ENCODE assay signal across 9 mouse cellular contexts in the genomic region with DNA sequence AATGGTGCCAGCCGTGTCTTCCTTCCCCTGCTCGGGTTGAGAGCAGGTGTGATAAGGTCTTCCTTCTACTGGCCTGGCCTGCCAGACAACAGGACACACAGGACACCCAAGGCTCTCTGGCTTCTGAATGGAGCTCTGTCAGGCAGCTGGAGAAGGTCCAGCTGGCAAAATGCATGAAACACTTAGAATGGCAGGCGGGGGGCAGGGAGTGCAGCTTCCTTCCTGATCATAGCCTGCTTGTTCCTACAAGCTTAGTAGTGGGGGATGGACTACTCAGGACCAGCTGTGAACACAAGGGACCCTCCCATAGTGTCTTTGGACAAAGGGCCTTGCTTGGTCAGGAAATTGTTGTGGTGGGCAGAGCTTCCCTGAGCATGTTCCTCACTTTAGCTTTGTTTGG. TPM values are rescaled to one million over a fixed set of nuclear protein-coding genes. Genes with fewer than 3 reads are reported as not detected.
A peak's percentile ranks its signal among the peaks of the same experiment; 100 is the strongest.
DNase-seq lines count a peak whose midpoint lies in the region; ATAC-seq lines count a peak whose summit lies in the region.
"Had no signal": no experiment of that assay in that cellular context is flagged by ENCODE, and none has a peak within 500 bp of the region (broad histone marks: within the 10 kb centered on the region; RNA-seq: fewer than 3 reads in every experiment).

No protein-coding gene starts in this region.

- no peak overlapping the region for H3K4me3 ChIP-seq in kidney, embryonic 14.5 days (ENCODE audit: low read length)
- H3K4me3 ChIP-seq in kidney, embryonic 15.5 days (replicated peaks), result no peak overlapping the region
- H3K4me3 ChIP-seq in intestine, embryonic 15.5 days (replicated peaks), result no peak overlapping the region
- H3K4me3 ChIP-seq: limb, embryonic 15.5 days had no signal

- intact Hi-C loops in left cerebral cortex, postnatal 25 days (cut with DNase I), result no loop called here

- 77% methylated on average over 3 of the region's 3 CpGs for WGBS in kidney, embryonic 14.5 days
- WGBS in kidney, embryonic 15.5 days, result 60% methylated on average over 3 of the region's 3 CpGs
- WGBS in intestine, embryonic 15.5 days, result 73% methylated on average over 3 of the region's 3 CpGs

- peaks cover 54% of the 10 kb centered on the region for H3K36me3 ChIP-seq in kidney, embryonic 14.5 days (ENCODE audit: control insufficient read depth, insufficient read depth, low read length)
- peaks cover 93% of the 10 kb centered on the region for H3K36me3 ChIP-seq in kidney, embryonic 15.5 days
- peaks cover 28% of the 10 kb centered on the region for H3K36me3 ChIP-seq in intestine, embryonic 15.5 days

- no peaks in the 10 kb centered on the region for H3K4me1 ChIP-seq in kidney, embryonic 14.5 days (ENCODE audit: control insufficient read depth, insufficient read depth, low read length)
- H3K4me1 ChIP-seq in kidney, embryonic 15.5 days, result no peaks in the 10 kb centered on the region
- H3K4me1 ChIP-seq in intestine, embryonic 15.5 days (replicated peaks), result no peaks in the 10 kb centered on the region

- DNase-seq in adrenal gland, postnatal 36 days, result peak; percentile 42 to 58
- DNase-seq in frontal cortex, postnatal 14 days (ENCODE audit: low spot score in 2 of 2), result peak; percentile 32 to 52
- peak; percentile 27 to 44 for DNase-seq in left cerebral cortex, postnatal 25 days (ENCODE audit: low spot score in 2 of 2)
- DNase-seq in retina, embryonic 14.5 days (ENCODE audit: low spot score), result no peak
- DNase-seq in thymus, postnatal 4 days, result no peak

- H3K9me3 ChIP-seq in kidney, embryonic 14.5 days (ENCODE audit: control insufficient read depth, low read length), result no peaks in the 10 kb centered on the region
- H3K9me3 ChIP-seq in kidney, embryonic 15.5 days (replicated peaks), result no peaks in the 10 kb centered on the region
- H3K9me3 ChIP-seq in intestine, embryonic 15.5 days, result no peaks in the 10 kb centered on the region
- H3K9me3 ChIP-seq: limb, embryonic 15.5 days had no signal

- no peak overlapping the region for H3K27ac ChIP-seq in kidney, embryonic 14.5 days (ENCODE audit: low read depth, low read length)
- no peak overlapping the region for H3K27ac ChIP-seq in kidney, embryonic 15.5 days
- no peak overlapping the region for H3K27ac ChIP-seq in intestine, embryonic 15.5 days
- H3K27ac ChIP-seq: limb, embryonic 15.5 days had no signal

- H3K27me3 ChIP-seq in kidney, embryonic 14.5 days (ENCODE audit: control insufficient read depth, insufficient read depth, low read length), result no peaks in the 10 kb centered on the region
- no peaks in the 10 kb centered on the region for H3K27me3 ChIP-seq in kidney, embryonic 15.5 days
- no peaks in the 10 kb centered on the region for H3K27me3 ChIP-seq in intestine, embryonic 15.5 days (replicated peaks)
- H3K27me3 ChIP-seq: limb, embryonic 15.5 days had no signal

- no peak overlapping the region for H3K9ac ChIP-seq in kidney, embryonic 14.5 days (ENCODE audit: low read depth, low read length)
- no peak overlapping the region for H3K9ac ChIP-seq in kidney, embryonic 15.5 days
- H3K9ac ChIP-seq in intestine, embryonic 15.5 days, result no peak overlapping the region
- H3K9ac ChIP-seq: limb, embryonic 15.5 days had no signal

- H3K4me2 ChIP-seq in kidney, embryonic 14.5 days (replicated peaks; ENCODE audit: low read depth, low read length), result no peak overlapping the region
- no peak overlapping the region for H3K4me2 ChIP-seq in kidney, embryonic 15.5 days
- no peak overlapping the region for H3K4me2 ChIP-seq in intestine, embryonic 15.5 days (replicated peaks)
- H3K4me2 ChIP-seq: limb, embryonic 15.5 days had no signal

- 0 out of 2 replicates have a peak, but pooled peaks have one; percentile 24 for ATAC-seq in kidney, embryonic 14.5 days (ENCODE audit: low FRiP score, low TSS enrichment)
- ATAC-seq in kidney, embryonic 15.5 days (replicated peaks; ENCODE audit: low FRiP score), result no peak
- no peak for ATAC-seq in intestine, embryonic 15.5 days

RNA-seq across cellular contexts. Expression of a gene that starts 9.6 kb away (rescaled TPM):
- polyA plus RNA-seq in kidney, embryonic 14.5 days (2014; fragmentation: Nextera tagmentation; extraction: Ambion mirVana), result 10.3 and 15.5 TPM in 2 replicates
- 17.3 and 18.7 TPM in 2 replicates for polyA plus RNA-seq in kidney, embryonic 15.5 days (2015; fragmentation: Nextera tagmentation; extraction: Ambion mirVana)
- total RNA-seq in adrenal gland, postnatal 36 days (2021), result 10 to 100 TPM; 20.1 to 20.7 TPM
- total RNA-seq in left cerebral cortex, postnatal 25 days (2021), result 100 to 1,000 TPM; 133 to 136 TPM
- 12.2 and 13.7 TPM in 2 replicates for polyA plus RNA-seq in intestine, embryonic 15.5 days (2015; fragmentation: Nextera tagmentation; extraction: Ambion mirVana)

RNA-seq across cellular contexts. Expression of a gene that starts 9.6 kb away (rescaled TPM):
- polyA plus RNA-seq in kidney, embryonic 14.5 days (2014; fragmentation: Nextera tagmentation; extraction: Ambion mirVana), result 41.4 and 50.5 TPM in 2 replicates
- polyA plus RNA-seq in kidney, embryonic 15.5 days (2015; fragmentation: Nextera tagmentation; extraction: Ambion mirVana), result 47.7 and 52.1 TPM in 2 replicates
- total RNA-seq in adrenal gland, postnatal 36 days (2021), result 10 to 100 TPM; 25.1 to 28.1 TPM
- 10 to 100 TPM; 60.5 to 65.5 TPM for total RNA-seq in left cerebral cortex, postnatal 25 days (2021)
- 46.6 and 54.0 TPM in 2 replicates for polyA plus RNA-seq in intestine, embryonic 15.5 days (2015; fragmentation: Nextera tagmentation; extraction: Ambion mirVana)

RNA-seq across cellular contexts. Expression of a gene that starts 31.9 kb away (rescaled TPM):
- 73.1 and 74.6 TPM in 2 replicates for polyA plus RNA-seq in kidney, embryonic 14.5 days (2014; fragmentation: Nextera tagmentation; extraction: Ambion mirVana)
- 72.5 and 78.0 TPM in 2 replicates for polyA plus RNA-seq in kidney, embryonic 15.5 days (2015; fragmentation: Nextera tagmentation; extraction: Ambion mirVana)
- total RNA-seq in adrenal gland, postnatal 36 days (2021), result 10 to 100 TPM; 30.1 to 34.7 TPM
- 10 to 100 TPM; 38.1 to 38.5 TPM for total RNA-seq in left cerebral cortex, postnatal 25 days (2021)
- polyA plus RNA-seq in intestine, embryonic 15.5 days (2015; fragmentation: Nextera tagmentation; extraction: Ambion mirVana), result 61.3 and 64.1 TPM in 2 replicates

RNA-seq across cellular contexts. Expression of a gene that starts 32.0 kb away (rescaled TPM):
- 11.1 and 18.8 TPM in 2 replicates for polyA plus RNA-seq in kidney, embryonic 14.5 days (2014; fragmentation: Nextera tagmentation; extraction: Ambion mirVana)
- 13.0 and 15.2 TPM in 2 replicates for polyA plus RNA-seq in kidney, embryonic 15.5 days (2015; fragmentation: Nextera tagmentation; extraction: Ambion mirVana)
- 10 to 100 TPM in 1 of 2 experiments, 1 to 10 TPM in 1; 9.7 to 21.8 TPM for total RNA-seq in adrenal gland, postnatal 36 days (2021)
- total RNA-seq in left cerebral cortex, postnatal 25 days (2021), result 10 to 100 TPM; 25.5 to 31.8 TPM
- polyA plus RNA-seq in intestine, embryonic 15.5 days (2015; fragmentation: Nextera tagmentation; extraction: Ambion mirVana), result 20.3 and 20.6 TPM in 2 replicates

RNA-seq across cellular contexts. Expression of a gene that starts 38.0 kb away (rescaled TPM):
- polyA plus RNA-seq in kidney, embryonic 14.5 days (2014; fragmentation: Nextera tagmentation; extraction: Ambion mirVana), result 0.14 and 0.38 TPM in 2 replicates
- polyA plus RNA-seq in kidney, embryonic 15.5 days (2015; fragmentation: Nextera tagmentation; extraction: Ambion mirVana), result 0.18 and 0.19 TPM in 2 replicates
- under 1 TPM; 0.23 TPM for total RNA-seq in adrenal gland, postnatal 36 days (2021)
- under 1 TPM; 0.27 to 0.32 TPM for total RNA-seq in left cerebral cortex, postnatal 25 days (2021)
- polyA plus RNA-seq in intestine, embryonic 15.5 days (2015; fragmentation: Nextera tagmentation; extraction: Ambion mirVana), result 0.25 and 0.51 TPM in 2 replicates

Comparison
In these comparisons a context has a peak if more than half of its experiments do, and no peak if none do; other contexts are left out.
1. DNase-seq: peak in adrenal gland, postnatal 36 days (2 of 2), frontal cortex, postnatal 14 days (2 of 2) and left cerebral cortex, postnatal 25 days (2 of 2); none in retina, embryonic 14.5 days (single experiment) and thymus, postnatal 4 days (single experiment).